ENCODE assay signal across 8 mouse cellular contexts in the genomic region with DNA sequence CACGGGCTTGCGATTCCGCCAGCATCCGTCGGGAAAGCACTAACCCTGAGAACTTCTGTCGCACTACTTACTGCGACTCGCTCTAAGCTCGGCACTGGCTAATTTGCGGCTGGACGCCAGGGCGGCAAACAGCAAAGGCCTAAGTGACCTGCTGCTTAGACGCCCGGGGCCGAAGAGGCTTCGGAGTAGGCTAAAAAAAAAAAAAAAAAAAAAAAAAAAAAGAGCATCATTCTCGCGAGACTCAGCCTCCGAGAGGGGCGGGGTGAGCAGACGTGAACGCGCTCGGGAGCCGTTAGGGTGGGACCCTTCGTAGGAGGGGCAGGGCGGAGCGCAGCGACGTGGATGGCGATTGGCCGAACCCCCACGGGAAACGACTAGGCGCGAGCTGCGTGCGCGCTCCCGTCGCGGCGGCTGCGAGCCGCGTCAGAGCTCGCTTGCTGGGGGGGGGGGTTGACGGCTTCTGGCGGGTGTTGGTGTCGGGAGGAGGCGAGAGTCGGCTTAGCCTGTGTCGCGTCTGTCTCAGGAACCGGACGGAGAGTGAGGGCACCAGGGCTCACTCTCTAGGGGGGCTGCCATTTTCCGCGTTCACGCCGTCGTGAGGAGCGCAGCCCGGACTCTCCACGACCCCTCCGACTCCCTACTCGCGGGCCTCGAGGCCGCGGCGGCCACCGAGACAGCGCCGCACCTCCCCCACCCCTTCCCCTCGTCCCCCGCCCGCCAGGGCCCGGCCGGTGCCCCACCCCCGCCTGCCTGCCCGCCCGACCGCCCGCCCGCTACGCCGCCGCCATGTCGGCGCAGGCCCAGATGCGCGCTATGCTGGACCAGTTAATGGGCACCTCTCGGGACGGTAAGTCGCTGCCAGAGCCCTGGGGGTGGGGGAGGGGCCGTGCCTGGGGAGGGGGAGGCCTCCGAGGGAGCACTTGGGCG. TPM values are rescaled to one million over a fixed set of nuclear protein-coding genes. Genes with fewer than 3 reads are reported as not detected.
DNase-seq lines count a peak whose midpoint lies in the region; ATAC-seq and TF ChIP-seq lines count a peak whose summit lies in the region.

A gene (plus strand): TSS at position 273 of the 927 bp plus-strand sequence.

- under 1% methylated on average over 86 of the region's 98 CpGs for WGBS in forebrain, embryonic 16.5 days
- WGBS in lung, embryonic 14.5 days = under 1% methylated on average over 96 of the region's 98 CpGs
- WGBS in olfactory bulb, adult 2 months = under 1% methylated on average over 98 of the region's 98 CpGs
- WGBS in thymus, adult 2 months = under 1% methylated on average over 98 of the region's 98 CpGs

- no peak for TF ChIP-seq CTCF in G1E (IDR thresholded peaks at IDR 0.05; ENCODE audit: low read depth, low read length)
- no peak; the same call in 1 of the 2 replicates for TF ChIP-seq CTCF in layer of hippocampus, adult 2 months (conservative IDR thresholded peaks at IDR 0.05)
- 0 out of 2 replicates have a peak, but pooled peaks have one; percentile 8 for TF ChIP-seq CTCF in lung, embryonic 14.5 days (IDR thresholded peaks at IDR 0.05; ENCODE audit: low read depth)
- no peak for TF ChIP-seq CTCF in olfactory bulb, adult 2 months (IDR thresholded peaks at IDR 0.05; ENCODE audit: insufficient read depth, low read depth, low read length)
- peak; percentile 35; the same call in 1 of the 2 replicates for TF ChIP-seq CTCF in thymus, adult 2 months (IDR thresholded peaks at IDR 0.05; ENCODE audit: borderline replicate concordance, control insufficient read depth, extremely low read depth, insufficient read depth, low read length, poor library complexity)

- peak; percentile 97 for DNase-seq in G1E (ENCODE audit: low spot score)
- peak; percentile 96 to 97 for DNase-seq in cerebellum, adult 18-20 months
- peak; percentile 92 to 94 for DNase-seq in heart, postnatal 36 days
- DNase-seq in layer of hippocampus, adult 2 months (ENCODE audit: low spot score in 2 of 2) = peak; percentile 95 to 96
- peak; percentile 99 for DNase-seq in lung, embryonic 14.5 days
- DNase-seq in thymus, adult 2 months = peak; percentile 94

- H3K9me3 ChIP-seq in G1E (replicated peaks) = no peaks in the 10 kb centered on the region
- no peaks in the 10 kb centered on the region for H3K9me3 ChIP-seq in forebrain, embryonic 16.5 days (ENCODE audit: control insufficient read depth, low read length)
- no peaks in the 10 kb centered on the region for H3K9me3 ChIP-seq in lung, embryonic 14.5 days (ENCODE audit: low read depth, low read length)

- H3K36me3 ChIP-seq in G1E (replicated peaks) = peaks cover 23% of the 10 kb centered on the region
- H3K36me3 ChIP-seq in forebrain, embryonic 16.5 days (ENCODE audit: control insufficient read depth, insufficient read depth) = no peaks in the 10 kb centered on the region
- peaks cover 4% of the 10 kb centered on the region; the same call in 1 of the 2 replicates for H3K36me3 ChIP-seq in lung, embryonic 14.5 days (ENCODE audit: insufficient read depth)
- no peaks in the 10 kb centered on the region for H3K36me3 ChIP-seq in thymus, adult 2 months (ENCODE audit: control insufficient read depth, insufficient read depth, low read length)

- TF ChIP-seq POLR2A in olfactory bulb, adult 2 months (IDR thresholded peaks at IDR 0.05; ENCODE audit: insufficient read depth, low read depth, low read length) = peak; percentile 67; the same call in 1 of the 2 replicates
- peak; percentile 89 for TF ChIP-seq POLR2A in thymus, adult 2 months (IDR thresholded peaks at IDR 0.05; ENCODE audit: control insufficient read depth, extremely low read depth, insufficient read depth, low read length, poor library complexity)

- H3K4me2 ChIP-seq in forebrain, embryonic 16.5 days (ENCODE audit: low read length) = peak within 1 kb of the TSS; percentile 80
- peak within 1 kb of the TSS; percentile 81 for H3K4me2 ChIP-seq in lung, embryonic 14.5 days

- peaks cover 35% of the 10 kb centered on the region for H3K4me1 ChIP-seq in G1E (ENCODE audit: insufficient read depth, low read depth, low read length)
- peaks cover 14% of the 10 kb centered on the region for H3K4me1 ChIP-seq in forebrain, embryonic 16.5 days (replicated peaks; ENCODE audit: control insufficient read depth, insufficient read depth, low read length)
- no peaks in the 10 kb centered on the region for H3K4me1 ChIP-seq in lung, embryonic 14.5 days (ENCODE audit: insufficient read depth)
- H3K4me1 ChIP-seq in olfactory bulb, adult 2 months (ENCODE audit: control insufficient read depth, insufficient read depth, low read length) = peaks cover 3% of the 10 kb centered on the region; the same call in 1 of the 2 replicates
- H3K4me1 ChIP-seq in thymus, adult 2 months (replicated peaks; ENCODE audit: control insufficient read depth, insufficient read depth, low read length) = no peaks in the 10 kb centered on the region

- no peaks in the 10 kb centered on the region for H3K27me3 ChIP-seq in G1E (ENCODE audit: insufficient read depth, low read length)
- no peaks in the 10 kb centered on the region for H3K27me3 ChIP-seq in forebrain, embryonic 16.5 days (replicated peaks; ENCODE audit: control insufficient read depth, insufficient read depth, low read length)
- H3K27me3 ChIP-seq in lung, embryonic 14.5 days (ENCODE audit: insufficient read depth, low read length) = no peaks in the 10 kb centered on the region
- H3K27me3 ChIP-seq in thymus, adult 2 months (ENCODE audit: control insufficient read depth, insufficient read depth, low read length) = no peaks in the 10 kb centered on the region

- peak within 1 kb of the TSS; percentile 90 for H3K4me3 ChIP-seq in G1E (ENCODE audit: low read depth, low read length)
- H3K4me3 ChIP-seq in forebrain, embryonic 16.5 days (replicated peaks; ENCODE audit: low read length) = peak within 1 kb of the TSS; percentile 87
- H3K4me3 ChIP-seq in layer of hippocampus, adult 2 months = peak within 1 kb of the TSS; percentile 92
- peak within 1 kb of the TSS; percentile 75 for H3K4me3 ChIP-seq in lung, embryonic 14.5 days (ENCODE audit: low read depth, low read length)
- peak within 1 kb of the TSS; percentile 87 for H3K4me3 ChIP-seq in olfactory bulb, adult 2 months (ENCODE audit: insufficient read depth, low read depth, low read length)
- H3K4me3 ChIP-seq in thymus, adult 2 months (ENCODE audit: control insufficient read depth, insufficient read depth, low read length) = peak within 1 kb of the TSS; percentile 94

- H3K9ac ChIP-seq in forebrain, embryonic 16.5 days (replicated peaks; ENCODE audit: low read depth, low read length) = peak within 1 kb of the TSS; percentile 88
- peak within 1 kb of the TSS; percentile 91 for H3K9ac ChIP-seq in lung, embryonic 14.5 days

- intact Hi-C loops in heart, postnatal 36 days (cut with DNase I) = loop anchor here (5.0 kb wide), 2 partner anchors 119 to 326 kb away; a partner anchor contains a TSS

- peak; percentile 78 for ATAC-seq in G1E (ENCODE audit: extremely low read depth, insufficient number of reproducible peaks, low FRiP score, poor library complexity, severe bottlenecking)
- peak; percentile 85 for ATAC-seq in forebrain, embryonic 16.5 days
- peak; percentile 88 for ATAC-seq in lung, embryonic 14.5 days (ENCODE audit: insufficient read depth)

- peak within 1 kb of the TSS; percentile 99 for H3K27ac ChIP-seq in forebrain, embryonic 16.5 days (ENCODE audit: low read length)
- peak within 1 kb of the TSS; percentile 100 for H3K27ac ChIP-seq in layer of hippocampus, adult 2 months
- H3K27ac ChIP-seq in lung, embryonic 14.5 days (ENCODE audit: low read depth) = peak within 1 kb of the TSS; percentile 97
- peak within 1 kb of the TSS; percentile 98 for H3K27ac ChIP-seq in olfactory bulb, adult 2 months (ENCODE audit: insufficient read depth, low read depth, low read length)
- H3K27ac ChIP-seq in thymus, adult 2 months (ENCODE audit: control insufficient read depth, insufficient read depth, low read length) = peak within 1 kb of the TSS; percentile 89

RNA-seq across cellular contexts. Expression of the gene that starts here (rescaled TPM):
- total RNA-seq in G1E (2014; fragmentation: Nextera tagmentation) = 374 and 400 TPM in 2 replicates
- total RNA-seq in G1E (2017) = 162 and 211 TPM in 2 replicates
- polyA plus RNA-seq in G1E (2012) = 75.8 and 80.7 TPM in 2 replicates
- polyA plus RNA-seq in forebrain, embryonic 16.5 days (2015; fragmentation: Nextera tagmentation; extraction: Ambion mirVana) = 34.8 and 48.7 TPM in 2 replicates
- total RNA-seq in heart, postnatal 36 days (2021) = 100 to 1,000 TPM in 1 of 2 experiments, 10 to 100 TPM in 1; 93.7 to 102 TPM
- 100 to 1,000 TPM; 196 to 219 TPM for total RNA-seq in layer of hippocampus, adult 2 months (2021)
- polyA plus RNA-seq in lung, embryonic 14.5 days (2014; fragmentation: Nextera tagmentation; extraction: Ambion mirVana) = 47.0 and 47.2 TPM in 2 replicates
- 128 TPM in 1 of 2 replicates, not detected in the other for polyA plus RNA-seq in olfactory bulb, adult 2 months (2012; ENCODE audit: insufficient read depth, insufficient read length, low replicate concordance, missing spikeins)
- polyA plus RNA-seq in thymus, adult 2 months (2012; rRNA removed) = 48.5 and 64.3 TPM in 2 replicates

Comparison
In these comparisons a context has a peak if more than half of its experiments do, and no peak if none do; other contexts are left out.
1. Peak in every context shown above with its lines: DNase-seq, ATAC-seq, H3K4me3 ChIP-seq and H3K27ac ChIP-seq.
2. CTCF ChIP-seq: peak in lung, embryonic 14.5 days (single experiment) and thymus, adult 2 months (single experiment); none in G1E (single experiment), layer of hippocampus, adult 2 months (single experiment) and olfactory bulb, adult 2 months (single experiment).